Mouse (Mus musculus) liver, adult 2 months (tissue): Measurements from ENCODE around the gene Gm13290. TPM values are rescaled to one million over a fixed set of nuclear protein-coding genes. Genes with fewer than 3 reads are reported as not detected.
A peak's percentile ranks its signal among the peaks of the same experiment; 100 is the strongest.
"Not testable (repeated sequence)": the region's sequence is repeated elsewhere in the genome, so short reads cannot be mapped to it uniquely, and the experiment has no call there.

ENCODE experiments used
- DNase-seq: peaks from one replicate; pipeline ENCODE4 v3.0.0-alpha.2; 2011; ENCODE audit warnings: low read depth, low spot score; ENCODE audit errors: extremely low read depth
- H3K27ac ChIP-seq: fragments of 200-500 bp; replicated peaks from 2 replicates; pipeline ENCODE4 v1.5.1; 2012; ENCODE audit warnings: low read depth, mild to moderate bottlenecking, control low read depth, inconsistent platforms, low read length; ENCODE audit not compliant: insufficient read depth
- H3K27me3 ChIP-seq: fragments of 200-500 bp; 2 replicates; pipeline ENCODE4 v1.6.1; 2012; ENCODE audit warnings: mild to moderate bottlenecking, moderate library complexity, low read length, inconsistent platforms; ENCODE audit not compliant: control insufficient read depth, insufficient read depth
- H3K36me3 ChIP-seq: fragments of 200-500 bp; 2 replicates; pipeline ENCODE4 v1.6.1; 2012; ENCODE audit warnings: low read length, inconsistent platforms; ENCODE audit not compliant: control insufficient read depth, insufficient read depth
- H3K4me1 ChIP-seq: fragments of 200-500 bp; 2 replicates; pipeline ENCODE4 v1.6.1; 2011; ENCODE audit warnings: low read length; ENCODE audit not compliant: control insufficient read depth, insufficient read depth
- H3K4me3 ChIP-seq: fragments of 200-500 bp; 2 replicates; pipeline ENCODE4 v1.5.1; 2011; ENCODE audit warnings: low read depth, mild to moderate bottlenecking, control low read depth, low read length, moderate library complexity; ENCODE audit not compliant: insufficient read depth
- H3K79me2 ChIP-seq: fragments of 200-500 bp; 2 replicates; pipeline ENCODE4 v1.6.1; 2012; ENCODE audit warnings: inconsistent platforms, mild to moderate bottlenecking, low read length, moderate library complexity; ENCODE audit not compliant: control insufficient read depth, insufficient read depth
- H3K9ac ChIP-seq: fragments of 200-500 bp; 2 replicates; pipeline ENCODE4 v1.6.1; 2012; ENCODE audit warnings: low read depth, mild to moderate bottlenecking, control low read depth, inconsistent platforms, low read length
- CTCF ChIP-seq: fragments of 200-500 bp; IDR thresholded peaks from 2 replicates; pipeline ENCODE4 v1.5.1; 2011; ENCODE audit warnings: low read depth, low read length, control low read depth
- WGBS: fragments of 180-500 bp; shearing (Covaris S2); methylation state at CpG from one replicate; pipeline ENCODE4 v1.1.7; 2018; 5-methylcytosine and 5-hydroxymethylcytosine counted together
- polyA plus RNA-seq: library from polyadenylated mRNA; depleted of rRNA; stranded (reverse); fragments of >200 nt; gene quantifications from 2 replicates; pipeline ENCODE4 v1.2.3, GENCODE M21; 2012
- total RNA-seq: library from RNA; depleted of rRNA; stranded (reverse); fragments of >200 nt; gene quantifications from 2 replicates; pipeline ENCODE4 v1.2.3, GENCODE M21; 2014

Gm13290 gene
- total and polyA plus RNA-seq, 2 experiments, result not detected

GRCm38 (mm10) chr4:88785409-88785808, 11.8 kb downstream of the Gm13290 start, which contains the start of gene Gm13276:
TSS of gene Gm13276 (plus strand) at chr4:88785709.
- not testable (repeated sequence) for H3K79me2 ChIP-seq, H3K36me3 ChIP-seq, H3K9ac ChIP-seq, H3K4me3 ChIP-seq, DNase-seq, H3K4me1 ChIP-seq, H3K27me3 ChIP-seq, H3K27ac ChIP-seq
- no CpG with 5 or more reads among the region's 27 CpGs for WGBS

- TF ChIP-seq CTCF, result peak; percentile 53
- not testable (repeated sequence) for H3K4me1 ChIP-seq, H3K27me3 ChIP-seq, H3K9ac ChIP-seq, H3K4me3 ChIP-seq, DNase-seq, H3K79me2 ChIP-seq, H3K36me3 ChIP-seq, H3K27ac ChIP-seq
- WGBS, result 0% methylated on average over 4 of the region's 28 CpGs
Measured at GRCm38 (mm10) chr4:88788402-88788801, 14.8 kb downstream of the Gm13290 start, which contains the start of gene Gm13277. TSS of gene Gm13277 (plus strand) at chr4:88788632.

GRCm38 (mm10) chr4:88791250-88791649, 17.6 kb downstream of the Gm13290 start, which contains the start of gene Gm13278:
TSS of gene Gm13278 (plus strand) at chr4:88791550.
- not testable (repeated sequence) for H3K4me1 ChIP-seq, H3K27ac ChIP-seq, H3K4me3 ChIP-seq, H3K27me3 ChIP-seq, H3K9ac ChIP-seq, H3K79me2 ChIP-seq, H3K36me3 ChIP-seq, DNase-seq
- no CpG with 5 or more reads among the region's 28 CpGs for WGBS

- not testable (repeated sequence) for H3K36me3 ChIP-seq, DNase-seq, H3K9ac ChIP-seq, H3K27me3 ChIP-seq, H3K4me1 ChIP-seq, H3K79me2 ChIP-seq, H3K27ac ChIP-seq, H3K4me3 ChIP-seq
- under 1% methylated on average over 19 of the region's 52 CpGs for WGBS
Measured at GRCm38 (mm10) chr4:88793936-88794675, 20.5 kb downstream of the Gm13290 start, which contains the start of gene Gm13275. TSS of gene Gm13275 (plus strand) at chr4:88794487.

GRCm38 (mm10) chr4:88797097-88797496, 23.5 kb downstream of the Gm13290 start, which contains the start of gene Gm13279:
TSS of gene Gm13279 (plus strand) at chr4:88797397.
- DNase-seq, H3K27ac ChIP-seq, H3K79me2 ChIP-seq, H3K9ac ChIP-seq, H3K27me3 ChIP-seq, H3K4me3 ChIP-seq, H3K36me3 ChIP-seq, H3K4me1 ChIP-seq: not testable (repeated sequence)
- WGBS, result no CpG with 5 or more reads among the region's 28 CpGs

- 12% methylated on average over 6 of the region's 7 CpGs for WGBS
- DNase-seq, H3K27me3 ChIP-seq, H3K79me2 ChIP-seq, H3K4me3 ChIP-seq, H3K9ac ChIP-seq, H3K36me3 ChIP-seq, H3K27ac ChIP-seq, H3K4me1 ChIP-seq: not testable (repeated sequence)
Measured at GRCm38 (mm10) chr4:88799365-88799764, 25.7 kb downstream of the Gm13290 start, which contains the start of gene Gm13285. TSS of gene Gm13285 (plus strand) at chr4:88799665.

GRCm38 (mm10) chr4:88802954-88803353, 29.3 kb downstream of the Gm13290 start, which contains the start of gene Gm13287:
TSS of gene Gm13287 (plus strand) at chr4:88803254.
- H3K4me1 ChIP-seq, DNase-seq, H3K27ac ChIP-seq, H3K9ac ChIP-seq, H3K4me3 ChIP-seq, H3K79me2 ChIP-seq, H3K27me3 ChIP-seq, H3K36me3 ChIP-seq: not testable (repeated sequence)
- WGBS, result no CpG with 5 or more reads among the region's 29 CpGs

- not testable (repeated sequence) for H3K27me3 ChIP-seq, H3K36me3 ChIP-seq, H3K4me1 ChIP-seq, H3K79me2 ChIP-seq, DNase-seq, H3K9ac ChIP-seq, H3K27ac ChIP-seq
- WGBS, result no CpG with 5 or more reads among the region's 8 CpGs
- peak within 1 kb of the TSS; percentile 6; the same call in 1 of the 2 replicates for H3K4me3 ChIP-seq
Measured at GRCm38 (mm10) chr4:88805231-88805630, 31.6 kb downstream of the Gm13290 start, which contains the start of gene Gm13288. TSS of gene Gm13288 (plus strand) at chr4:88805531.

- H3K4me3 ChIP-seq, result peak overlapping the region; percentile 6; the same call in 1 of the 2 replicates
- WGBS, result 0% methylated on average over 3 of the region's 34 CpGs
- not testable (repeated sequence) for DNase-seq
Measured at GRCm38 (mm10) chr4:88805761-88806160, 32.1 kb downstream of the Gm13290 start.

More at GRCm38 (mm10) chr4:88805761-88806160, 32.1 kb downstream of the Gm13290 start:
- H3K79me2 ChIP-seq, H3K36me3 ChIP-seq, H3K4me1 ChIP-seq, H3K27ac ChIP-seq, H3K27me3 ChIP-seq, H3K9ac ChIP-seq: not testable (repeated sequence)
